Mouse (Mus musculus) olfactory bulb, adult 2 months (tissue): ENCODE data around the gene Surf6.

Source experiments
- CTCF ChIP-seq: fragments of 200-500 bp; IDR thresholded peaks from 2 replicates; pipeline ENCODE4 v1.5.1; 2012; ENCODE audit warnings: low read depth, mild to moderate bottlenecking, low read length, moderate library complexity; ENCODE audit not compliant: insufficient read depth
- POLR2A ChIP-seq: fragments of 200-500 bp; IDR thresholded peaks from 2 replicates; pipeline ENCODE4 v1.6.1; 2012; ENCODE audit warnings: mild to moderate bottlenecking, low read depth, low read length, moderate library complexity; ENCODE audit not compliant: insufficient read depth

DNA sequence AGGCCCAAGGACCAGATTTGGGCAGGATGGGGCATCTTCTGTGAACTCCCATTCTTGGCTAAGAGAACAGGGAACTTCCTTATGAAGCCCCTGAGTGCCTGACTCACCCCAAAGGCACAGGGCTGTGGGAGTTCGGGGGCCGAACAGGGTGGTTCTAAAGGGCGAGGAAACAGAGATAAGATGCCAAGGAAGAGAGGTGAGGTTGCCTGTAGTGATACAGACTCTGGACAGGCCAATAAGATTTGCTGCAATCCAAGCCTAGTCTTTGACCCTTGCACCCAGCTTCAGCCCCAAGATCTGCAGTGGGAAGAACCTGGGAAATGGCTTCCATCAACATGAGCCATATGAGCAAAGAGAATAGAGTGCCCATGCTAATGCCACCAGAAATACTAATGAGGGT lies 40.6 kb upstream of the Surf6 start:
- TF ChIP-seq CTCF (no peak), POLR2A (no peak)
